Mouse (Mus musculus) olfactory bulb, adult 2 months (tissue): ENCODE results near the gene Sept5. TPM values are rescaled to one million over a fixed set of nuclear protein-coding genes. Genes with fewer than 3 reads are reported as not detected.

Experiments used
- H3K27ac ChIP-seq: fragments of 200-500 bp; 2 replicates; pipeline ENCODE4 v1.5.1; 2012; ENCODE audit warnings: low read depth, low read length; ENCODE audit not compliant: insufficient read depth
- H3K4me1 ChIP-seq: fragments of 200-500 bp; 2 replicates; pipeline ENCODE4 v1.6.1; 2012; ENCODE audit warnings: low read length; ENCODE audit not compliant: control insufficient read depth, insufficient read depth
- H3K4me3 ChIP-seq: fragments of 200-500 bp; 2 replicates; pipeline ENCODE4 v1.5.1; 2012; ENCODE audit warnings: mild to moderate bottlenecking, low read depth, low read length, moderate library complexity; ENCODE audit not compliant: insufficient read depth
- CTCF ChIP-seq: fragments of 200-500 bp; IDR thresholded peaks from 2 replicates; pipeline ENCODE4 v1.5.1; 2012; ENCODE audit warnings: low read depth, mild to moderate bottlenecking, low read length, moderate library complexity; ENCODE audit not compliant: insufficient read depth
- POLR2A ChIP-seq: fragments of 200-500 bp; IDR thresholded peaks from 2 replicates; pipeline ENCODE4 v1.6.1; 2012; ENCODE audit warnings: mild to moderate bottlenecking, low read depth, low read length, moderate library complexity; ENCODE audit not compliant: insufficient read depth
- WGBS: fragments of 180-500 bp; shearing (Covaris S2); methylation state at CpG from one replicate; pipeline ENCODE4 v1.1.7; 2018; 5-methylcytosine and 5-hydroxymethylcytosine counted together
- polyA plus RNA-seq: library from polyadenylated mRNA; stranded (reverse); fragments of >200 nt; gene quantifications from 2 replicates; pipeline ENCODE4 v1.2.4, GENCODE M21; 2012; ENCODE audit warnings: low replicate concordance; ENCODE audit not compliant: missing spikeins, insufficient read depth, insufficient read length

Gene Sept5
- polyA plus RNA-seq, 1 experiment: not detected

DNA sequence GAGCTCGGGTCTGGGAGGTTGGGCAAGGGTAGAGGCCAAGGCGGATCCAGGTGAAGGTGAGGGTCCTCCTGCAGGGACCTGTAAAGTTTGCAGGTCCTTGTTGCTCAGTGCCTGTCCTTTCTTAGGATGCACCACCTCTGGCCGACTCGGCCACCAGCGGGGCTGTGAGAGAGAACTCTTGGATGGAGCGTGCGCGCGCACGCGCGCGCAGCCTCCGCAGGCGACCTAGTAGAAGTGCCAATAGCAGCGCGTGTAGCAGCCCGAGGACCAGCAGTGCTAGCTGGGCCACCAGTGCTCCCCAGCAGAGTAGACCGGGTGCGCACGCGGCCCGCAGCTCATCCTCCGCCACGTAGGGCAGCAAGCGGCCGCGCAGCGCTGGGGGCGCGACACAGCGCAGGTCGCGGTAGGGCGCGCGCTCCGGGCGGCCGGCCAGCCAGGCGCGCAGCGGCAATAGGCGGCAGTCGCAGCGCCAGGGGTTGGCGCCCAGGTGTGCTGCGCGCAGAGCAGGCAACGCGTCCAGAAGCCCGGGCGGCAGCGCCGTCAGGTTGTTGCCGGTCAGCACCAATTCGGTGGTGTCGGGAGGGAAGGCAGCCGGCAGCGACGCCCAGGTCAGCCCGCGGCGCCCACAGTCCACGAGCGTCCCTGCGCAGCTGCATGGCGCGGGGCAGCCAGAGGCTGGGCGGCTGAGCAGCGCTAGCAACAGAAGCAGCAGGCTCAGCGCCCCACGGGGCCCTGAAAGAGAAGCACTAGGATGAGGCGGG, 9.0 kb downstream of the Sept5 start:
- no peak overlapping the region for H3K27ac ChIP-seq
- peak overlapping the region; percentile 56 for H3K4me3 ChIP-seq
- H3K4me1 ChIP-seq: peaks cover 63% of the 10 kb centered on the region
- TF ChIP-seq POLR2A (no peak), CTCF (no peak)
- 6% methylated on average over 74 of the region's 74 CpGs for WGBS

DNA sequence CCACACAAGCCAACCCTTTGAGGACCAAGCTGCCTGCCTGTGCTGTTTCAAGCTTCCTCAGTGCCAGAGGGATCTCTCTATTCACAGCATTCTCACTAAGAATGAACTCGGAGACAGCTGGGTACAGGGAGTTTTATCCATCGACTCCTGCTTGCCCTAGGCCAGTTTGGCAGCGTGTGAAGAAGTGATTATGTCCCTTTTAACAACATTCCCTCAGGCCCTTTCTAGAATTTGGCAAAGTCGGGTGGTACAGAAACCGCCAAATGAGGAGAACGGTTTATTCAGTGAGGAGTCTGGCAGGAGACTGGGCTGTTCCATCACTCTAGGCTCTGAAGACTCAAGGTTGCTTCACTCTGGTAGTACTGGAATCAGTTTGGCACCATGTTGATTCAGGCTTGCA, 9.6 kb downstream of the Sept5 start:
- WGBS: 52% methylated on average over 6 of the region's 6 CpGs
- H3K27ac ChIP-seq: no peak overlapping the region
- no peak for TF ChIP-seq POLR2A
- no peak for TF ChIP-seq CTCF
- H3K4me1 ChIP-seq: peaks cover 57% of the 10 kb centered on the region
- no peak overlapping the region for H3K4me3 ChIP-seq

DNA sequence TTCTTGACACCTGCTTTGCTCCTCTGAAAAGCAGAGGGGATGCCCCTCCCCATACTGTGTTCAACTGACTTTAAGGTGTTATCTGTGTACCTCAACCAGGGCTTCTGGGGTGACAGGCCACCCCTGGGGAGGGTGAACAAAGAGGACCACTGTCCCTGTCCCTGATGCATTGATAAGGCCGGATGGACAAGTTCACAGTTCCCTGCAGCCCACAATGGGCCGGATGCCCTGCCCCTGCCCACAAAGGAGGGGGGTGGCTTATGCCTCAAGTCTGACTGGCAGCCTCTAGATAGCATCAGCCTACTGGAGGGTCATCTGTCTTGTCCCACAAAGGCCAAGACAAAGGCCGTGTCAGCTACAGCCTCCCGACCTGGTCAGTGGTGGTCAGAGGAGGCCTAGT, 10.6 kb downstream of the Sept5 start:
- Histone ChIP-seq H3K4me1 (peaks cover 46% of the 10 kb centered on the region), H3K27ac (no peak overlapping the region), H3K4me3 (no peak overlapping the region)
- 76% methylated on average over 4 of the region's 4 CpGs for WGBS
- no peak for TF ChIP-seq CTCF
- TF ChIP-seq POLR2A: no peak

DNA sequence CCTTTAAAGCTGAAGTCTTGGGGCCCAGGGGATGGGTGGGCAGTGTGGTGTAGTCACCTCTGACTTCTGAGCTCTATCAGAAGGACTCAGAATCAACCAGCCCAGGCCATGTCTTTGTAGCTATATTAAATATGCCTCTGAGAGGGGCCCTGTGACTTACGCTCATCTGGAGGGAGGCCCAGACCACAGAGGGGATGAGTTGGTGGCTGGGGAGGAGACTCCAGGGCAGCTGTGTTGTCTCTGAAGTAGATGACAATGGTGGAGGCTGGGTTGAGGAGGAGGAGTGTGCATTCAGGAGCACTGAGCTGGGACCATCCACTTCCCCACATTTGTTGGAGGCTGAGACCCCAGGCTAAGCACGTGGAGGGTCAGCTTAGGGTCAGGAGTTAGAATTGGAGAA, 11.5 kb downstream of the Sept5 start:
- H3K4me1 ChIP-seq: peaks cover 39% of the 10 kb centered on the region
- TF ChIP-seq POLR2A: no peak
- TF ChIP-seq CTCF: no peak
- 42% methylated on average over 2 of the region's 2 CpGs for WGBS
- H3K4me3 ChIP-seq: no peak overlapping the region
- no peak overlapping the region for H3K27ac ChIP-seq

DNA sequence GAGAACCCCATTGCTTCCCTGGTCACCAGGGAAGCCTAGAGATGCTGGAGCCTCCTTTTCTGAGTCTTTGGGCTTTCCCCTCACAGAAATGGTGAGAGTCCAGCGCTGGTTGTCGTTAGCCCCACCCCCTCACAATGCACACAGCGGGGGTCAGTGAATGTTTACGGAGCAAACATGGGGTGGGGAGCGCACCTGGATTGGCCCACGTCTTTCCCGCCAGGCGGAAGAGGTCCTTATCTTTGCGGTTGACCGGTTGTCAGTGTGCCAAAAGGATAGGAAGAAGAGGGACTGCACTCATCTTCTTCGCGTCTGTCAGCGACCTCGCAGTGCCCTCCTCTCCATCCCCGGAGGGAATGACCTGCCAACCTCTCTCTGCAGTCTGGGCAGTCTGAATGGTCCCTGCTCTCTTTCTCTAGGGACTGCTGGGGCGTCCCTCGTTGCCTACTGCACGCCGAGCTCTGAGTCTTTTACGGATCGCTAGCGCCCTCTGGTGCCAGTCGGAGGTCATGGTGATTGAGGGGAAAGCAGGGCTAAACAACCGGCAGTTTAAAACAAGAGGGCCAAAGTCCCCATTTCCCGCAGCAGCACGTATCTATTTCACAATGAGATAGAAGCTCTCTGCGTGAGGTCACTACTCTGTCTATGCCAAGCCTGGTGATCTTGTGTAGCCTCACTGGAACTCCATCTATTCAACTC, 12.2 kb downstream of the Sept5 start:
- WGBS: 2% methylated on average over 27 of the region's 27 CpGs
- TF ChIP-seq CTCF: peak; percentile 89
- no peak for TF ChIP-seq POLR2A
- Histone ChIP-seq H3K4me3 (peak overlapping the region; percentile 34), H3K27ac (no peak overlapping the region), H3K4me1 (peaks cover 31% of the 10 kb centered on the region)

DNA sequence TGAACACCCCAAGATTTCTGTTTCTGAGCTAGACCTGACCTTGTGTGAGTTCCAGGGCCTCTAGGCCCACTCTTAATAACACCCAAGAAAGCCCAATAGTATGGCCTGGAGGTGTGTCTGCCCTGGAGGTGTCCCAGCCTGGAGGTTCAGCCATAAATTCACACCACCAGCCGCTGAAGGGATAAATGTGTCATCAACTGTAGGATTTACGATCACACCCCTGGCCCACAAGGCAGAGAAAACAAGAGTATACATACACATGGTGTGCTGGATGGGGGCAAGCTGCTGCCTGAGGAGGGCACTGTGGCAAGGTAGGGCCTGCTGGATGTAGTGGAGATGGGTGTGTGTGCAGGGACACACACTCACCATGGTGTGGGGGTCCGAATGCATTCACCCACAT, 16.5 kb downstream of the Sept5 start:
- Histone ChIP-seq H3K4me3 (no peak overlapping the region), H3K27ac (no peak overlapping the region), H3K4me1 (peaks cover 7% of the 10 kb centered on the region)
- no peak for TF ChIP-seq CTCF
- no peak for TF ChIP-seq POLR2A
- WGBS: 95% methylated on average over 3 of the region's 3 CpGs

DNA sequence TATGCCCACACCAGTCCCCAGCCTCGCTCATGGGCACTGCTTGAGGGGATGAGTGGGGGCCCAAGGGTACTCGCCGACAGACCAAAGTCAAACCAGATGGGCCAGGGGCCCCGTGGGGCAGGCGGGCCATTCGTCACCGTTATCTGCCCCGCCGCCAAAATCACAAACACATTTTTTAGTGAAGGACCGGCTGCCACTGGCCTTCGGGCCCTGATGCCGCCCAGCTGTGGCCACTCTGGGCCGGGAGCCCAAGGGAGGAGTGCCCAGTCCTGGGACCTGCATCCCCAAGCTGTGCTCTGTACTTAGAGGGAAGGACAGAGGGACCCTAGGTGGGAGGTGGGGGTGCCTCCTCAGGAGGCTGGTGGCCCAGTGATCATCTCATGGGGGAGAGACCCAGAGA, 18.0 kb downstream of the Sept5 start:
- Histone ChIP-seq H3K27ac (no peak overlapping the region), H3K4me1 (no peaks in the 10 kb centered on the region), H3K4me3 (no peak overlapping the region)
- TF ChIP-seq POLR2A: no peak
- TF ChIP-seq CTCF: no peak
- 88% methylated on average over 13 of the region's 13 CpGs for WGBS

DNA sequence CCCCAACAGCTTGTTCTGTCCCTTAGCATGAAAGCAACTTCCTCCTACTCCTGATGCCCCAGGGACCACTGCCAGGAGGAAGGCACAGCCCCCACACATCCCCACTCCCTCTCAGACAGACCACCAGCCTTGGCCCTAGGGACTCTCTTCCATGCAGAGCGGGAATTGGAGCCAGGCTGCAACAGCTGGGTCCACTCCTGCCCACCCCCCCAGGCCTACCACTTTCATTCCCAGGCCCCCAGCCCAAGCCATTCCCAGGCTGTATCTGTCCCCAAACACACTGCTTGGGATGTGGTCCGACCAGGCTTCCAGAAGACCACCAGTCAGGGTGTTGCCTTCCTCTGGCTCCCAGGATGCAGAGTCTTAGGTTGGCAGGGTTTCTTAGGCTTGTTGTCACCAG, 20.7 kb downstream of the Sept5 start:
- WGBS: 90% methylated on average over 2 of the region's 2 CpGs
- H3K4me1 ChIP-seq: no peaks in the 10 kb centered on the region
- H3K4me3 ChIP-seq: no peak overlapping the region
- no peak overlapping the region for H3K27ac ChIP-seq
- TF ChIP-seq CTCF (no peak), POLR2A (no peak)

DNA sequence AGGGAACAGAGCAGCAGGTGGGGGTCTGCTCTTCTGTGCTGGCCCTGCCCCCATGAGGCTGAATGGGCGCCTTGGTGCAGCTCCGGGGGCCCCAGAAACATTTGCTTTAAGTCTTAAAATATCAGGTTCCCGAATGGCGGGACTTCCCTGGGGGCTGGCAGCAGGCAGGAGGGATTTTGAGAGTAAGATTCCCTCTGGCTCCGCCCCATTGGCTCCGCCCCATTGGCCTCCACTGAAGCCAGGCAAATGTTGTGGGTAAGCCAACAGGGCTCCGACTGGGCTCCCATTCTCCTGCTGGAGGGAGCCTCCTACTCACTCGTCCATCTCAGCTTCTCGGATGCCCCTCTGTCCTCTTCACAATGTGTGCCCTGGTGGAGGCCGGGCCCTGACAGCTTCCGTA, 21.5 kb downstream of the Sept5 start:
- no peaks in the 10 kb centered on the region for H3K4me1 ChIP-seq
- 24% methylated on average over 11 of the region's 11 CpGs for WGBS
- TF ChIP-seq POLR2A: no peak
- TF ChIP-seq CTCF: no peak
- H3K27ac ChIP-seq: no peak overlapping the region
- no peak overlapping the region for H3K4me3 ChIP-seq

DNA sequence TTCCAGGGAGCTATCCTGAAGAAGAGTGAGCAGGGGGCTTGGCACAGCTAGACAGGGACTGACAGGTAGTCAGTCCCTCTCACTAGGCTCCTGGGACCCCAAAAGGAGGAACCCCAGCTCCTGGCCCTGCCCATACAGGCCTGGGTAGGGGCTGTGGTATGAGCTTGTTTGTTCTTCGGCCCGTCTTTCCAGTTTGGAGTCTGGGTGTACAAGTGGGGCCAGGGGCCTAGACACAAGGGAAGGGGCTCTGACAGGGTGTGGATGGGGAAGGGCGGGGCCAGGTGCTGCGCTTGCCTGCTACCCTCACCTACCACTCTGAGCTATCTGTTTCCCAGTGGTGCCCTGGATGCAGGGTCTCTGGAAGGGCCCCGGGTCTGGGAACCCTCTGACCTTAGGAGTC, 24.0 kb downstream of the Sept5 start:
- TF ChIP-seq CTCF (no peak), POLR2A (no peak)
- H3K27ac ChIP-seq: no peak overlapping the region
- H3K4me1 ChIP-seq: no peaks in the 10 kb centered on the region
- WGBS: 90% methylated on average over 5 of the region's 5 CpGs
- no peak overlapping the region for H3K4me3 ChIP-seq
